Mouse (Mus musculus) embryo, embryonic 10 days (tissue): Measurements from ENCODE around the gene Panx1.

Experiments
- DNase-seq: peaks from one replicate; pipeline ENCODE4 v3.0.0-alpha.2; 2015; ENCODE audit warnings: low spot score

The Panx1 gene

GRCm38 (mm10) chr9:15045084-15045669, at the start of gene Panx1:
Gene Panx1, minus strand, starts transcription at chr9:15045478.
- peak; percentile 87 for DNase-seq

DNA sequence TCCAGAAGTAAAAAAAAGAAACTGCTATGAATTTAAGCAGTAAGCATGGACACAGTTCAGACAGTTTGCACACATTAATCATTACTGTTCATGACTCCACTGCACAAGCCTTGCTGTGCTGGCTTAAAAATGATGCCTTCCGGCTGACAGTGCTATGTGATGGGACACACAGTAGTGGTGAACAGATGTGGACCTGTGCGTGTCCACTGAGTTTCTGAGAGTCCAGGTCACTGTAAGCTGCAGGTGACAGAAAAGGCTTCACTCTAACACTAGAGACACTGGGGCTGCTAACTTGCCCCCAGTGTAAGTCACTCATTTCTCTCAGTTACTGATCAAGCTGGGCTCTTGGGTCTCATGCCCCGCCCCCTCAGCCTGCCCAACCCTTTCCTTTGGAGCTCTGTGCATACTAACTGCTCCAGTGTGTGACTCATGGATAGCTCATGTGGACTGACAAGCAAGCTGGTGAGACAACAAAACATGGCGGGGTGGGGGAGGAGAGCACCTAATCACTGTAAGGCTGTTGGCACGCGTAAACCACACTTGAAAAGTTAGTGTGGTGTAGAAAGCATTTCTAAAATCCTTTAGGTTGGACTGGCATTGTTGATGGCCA, 23.5 kb upstream of the Panx1 start:
- no peak for DNase-seq

GRCm38 (mm10) chr9:15067995-15068685, 22.9 kb upstream of the Panx1 start:
- no peak for DNase-seq

DNA sequence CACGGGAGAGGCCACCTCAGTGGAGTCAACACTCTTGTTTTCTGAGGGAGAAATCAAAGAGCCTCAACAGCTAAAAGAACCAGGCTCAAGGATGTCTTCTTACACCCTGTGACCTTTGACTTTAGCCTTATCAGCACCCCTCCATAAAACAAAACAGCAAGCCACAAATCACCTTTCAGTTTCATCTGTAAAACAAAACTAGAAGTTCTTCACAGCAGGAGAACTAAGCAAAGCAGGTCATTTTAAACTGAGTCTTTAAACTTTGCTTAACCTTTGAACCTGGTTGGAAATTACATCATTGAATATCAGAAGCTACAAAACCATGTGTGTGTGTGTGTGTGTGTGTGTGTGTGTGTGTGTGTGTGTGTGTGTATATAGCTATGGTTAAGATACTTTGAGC, 18.9 kb upstream of the Panx1 start:
- DNase-seq = no peak

DNA sequence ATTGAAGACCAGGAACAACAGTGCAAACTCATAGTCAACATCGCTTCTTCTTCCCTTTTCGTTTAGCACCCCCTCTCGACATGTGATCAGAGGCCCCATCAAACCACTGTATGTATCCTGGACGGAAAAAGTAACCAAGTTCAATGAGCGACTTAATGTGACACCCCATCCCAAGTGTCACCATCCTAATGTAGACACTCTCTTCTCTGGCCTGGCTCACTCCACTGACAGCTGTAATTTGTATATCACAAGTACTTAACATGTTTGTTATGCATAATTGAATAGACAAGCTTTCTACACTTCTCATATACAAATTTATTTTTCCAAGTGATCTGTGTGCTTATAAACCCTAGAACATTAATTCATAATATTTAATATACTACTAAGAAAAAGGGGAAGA, 15.6 kb upstream of the Panx1 start:
- DNase-seq = no peak

DNA sequence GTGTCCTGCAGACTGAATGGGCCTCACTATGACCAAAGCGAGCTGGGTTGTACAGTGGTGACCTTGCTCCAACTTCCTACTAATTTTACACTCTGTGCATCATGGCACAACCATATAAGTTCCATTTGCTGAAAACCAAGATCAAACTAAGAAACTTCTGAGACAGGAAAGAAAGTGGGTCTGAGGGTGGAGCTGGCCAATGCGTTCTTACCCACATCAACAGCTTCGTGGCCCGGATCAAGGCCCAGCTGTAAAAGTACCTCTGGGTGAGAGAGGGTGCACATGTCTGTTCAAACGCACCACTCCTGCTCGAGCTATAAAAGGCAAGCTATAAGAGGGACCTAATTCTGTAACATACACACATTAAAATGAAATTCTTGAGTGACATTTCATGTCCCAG, 14.7 kb upstream of the Panx1 start:
- no peak for DNase-seq

GRCm38 (mm10) chr9:15045740-15046139, 462 bp upstream of the Panx1 start:
- DNase-seq = peak; percentile 21

DNA sequence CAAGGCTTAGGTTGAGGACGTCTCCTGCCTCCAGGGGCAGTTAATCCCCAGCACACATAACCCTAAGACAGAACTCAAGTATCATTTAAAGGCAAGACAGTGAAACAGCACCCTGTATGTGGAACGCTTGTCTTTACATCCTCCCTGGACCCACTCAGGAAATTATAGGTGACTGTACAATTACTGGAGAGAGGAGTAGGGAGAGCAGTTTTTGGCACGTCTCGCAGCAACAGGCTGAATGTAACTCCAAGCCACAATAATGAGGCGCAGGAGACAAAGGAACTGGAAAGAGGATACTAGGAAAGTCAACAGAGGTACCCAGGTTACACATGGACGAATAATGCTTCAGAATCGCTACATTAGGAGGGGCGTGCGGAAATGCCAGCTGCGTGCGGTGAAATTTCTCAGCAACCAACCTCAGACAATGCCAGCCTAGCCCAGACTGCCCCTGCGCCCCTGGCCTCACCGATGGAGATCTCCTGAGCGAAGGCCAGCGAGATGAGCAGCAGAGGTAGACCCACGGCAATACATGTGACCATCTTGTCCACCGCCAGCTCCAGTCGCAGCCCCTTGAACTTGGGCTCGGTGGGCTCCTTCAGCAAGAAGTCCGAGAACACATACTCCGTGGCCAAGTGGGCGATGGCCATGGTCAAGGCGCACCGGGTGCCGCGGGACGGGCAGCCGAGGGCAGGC, 741 bp downstream of the Panx1 start:
- peak; percentile 58 for DNase-seq

DNA sequence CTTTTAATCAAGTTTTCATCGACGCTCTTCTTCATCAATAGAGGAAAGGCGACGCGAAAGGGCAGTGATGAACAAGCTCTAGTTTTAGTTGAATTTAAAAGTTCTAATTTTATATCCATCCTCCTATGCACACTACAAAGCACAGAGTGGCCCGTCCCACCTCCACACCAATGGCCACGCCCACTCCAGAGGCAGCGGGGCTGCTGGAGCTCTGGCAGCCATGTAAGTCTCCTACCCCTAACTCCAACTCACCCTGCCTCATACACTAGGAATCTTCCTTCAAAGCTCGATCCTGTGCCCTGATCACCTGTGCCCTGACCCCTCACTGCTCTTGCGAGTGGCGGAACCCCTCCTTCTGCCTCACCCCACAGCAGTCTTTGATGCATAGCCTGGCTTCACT, 3.7 kb downstream of the Panx1 start:
- no peak for DNase-seq

GRCm38 (mm10) chr9:15039848-15040247, 5.4 kb downstream of the Panx1 start:
- DNase-seq = no peak

DNA sequence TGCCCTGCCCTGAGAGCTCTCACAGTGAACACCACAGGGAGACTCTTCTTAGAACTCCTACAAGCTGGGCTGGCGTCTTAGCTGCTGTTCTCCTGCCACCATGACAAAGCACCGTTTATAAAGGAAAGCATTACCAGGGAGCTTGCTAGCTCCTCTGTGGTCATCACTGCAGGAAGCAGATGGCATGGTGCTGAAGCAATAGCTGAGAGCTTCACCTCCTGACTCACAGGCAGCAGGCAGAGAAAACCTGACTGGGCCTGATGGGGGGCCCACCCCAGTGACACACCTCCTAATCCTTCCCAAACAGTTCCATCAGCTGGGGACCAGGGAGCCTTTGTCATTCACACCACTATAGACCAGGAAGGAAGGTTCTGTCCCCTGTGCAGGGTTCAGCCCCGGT, 7.6 kb downstream of the Panx1 start:
- no peak for DNase-seq

GRCm38 (mm10) chr9:15037237-15037636, 8.0 kb downstream of the Panx1 start:
- DNase-seq = no peak

DNA sequence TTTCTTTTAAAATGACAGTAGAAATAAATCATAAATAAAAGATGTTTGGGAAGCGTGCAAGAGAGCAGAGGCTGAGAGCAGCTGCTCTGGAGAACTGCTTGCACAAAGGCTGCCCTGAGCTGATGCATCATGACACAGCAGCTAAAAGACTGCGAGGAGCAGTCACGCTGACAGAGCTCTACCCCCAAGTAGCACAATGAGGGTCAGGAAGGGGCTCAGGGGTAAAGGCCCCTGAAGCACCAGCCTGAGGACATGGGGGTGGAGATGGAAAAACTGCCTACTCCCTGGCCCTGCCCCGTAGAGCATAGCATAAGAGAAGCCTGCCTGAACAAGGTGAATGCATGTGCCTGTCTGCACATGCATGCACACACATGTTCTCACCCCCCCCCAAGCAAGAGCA, 8.5 kb downstream of the Panx1 start:
- no peak for DNase-seq

GRCm38 (mm10) chr9:15036405-15036804, 8.9 kb downstream of the Panx1 start:
- no peak for DNase-seq

DNA sequence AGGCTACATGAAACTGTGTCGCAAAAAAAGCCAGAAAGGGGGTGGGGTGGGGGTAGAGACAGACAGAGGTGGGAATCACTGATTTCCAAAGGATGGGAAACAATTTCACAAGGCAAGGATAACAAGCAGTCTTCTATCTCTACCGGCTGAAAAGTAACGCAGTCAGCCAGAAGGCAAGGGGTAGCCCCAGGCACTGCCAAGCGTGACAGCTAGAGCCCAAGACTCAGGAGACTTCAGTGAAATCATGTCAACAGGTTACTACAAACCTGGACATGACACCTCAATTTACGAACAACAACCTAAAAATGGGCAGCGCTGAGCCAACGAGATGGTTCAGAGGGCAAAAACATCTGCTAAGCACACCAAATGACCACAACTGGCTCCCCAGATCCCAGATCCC, 9.3 kb downstream of the Panx1 start:
- DNase-seq = no peak

GRCm38 (mm10) chr9:15034546-15035273, 10.6 kb downstream of the Panx1 start:
- no peak for DNase-seq

- no peak for DNase-seq
Measured at GRCm38 (mm10) chr9:15033568-15034160, 11.6 kb downstream of the Panx1 start.

GRCm38 (mm10) chr9:15032797-15033196, 12.5 kb downstream of the Panx1 start:
- no peak for DNase-seq

DNA sequence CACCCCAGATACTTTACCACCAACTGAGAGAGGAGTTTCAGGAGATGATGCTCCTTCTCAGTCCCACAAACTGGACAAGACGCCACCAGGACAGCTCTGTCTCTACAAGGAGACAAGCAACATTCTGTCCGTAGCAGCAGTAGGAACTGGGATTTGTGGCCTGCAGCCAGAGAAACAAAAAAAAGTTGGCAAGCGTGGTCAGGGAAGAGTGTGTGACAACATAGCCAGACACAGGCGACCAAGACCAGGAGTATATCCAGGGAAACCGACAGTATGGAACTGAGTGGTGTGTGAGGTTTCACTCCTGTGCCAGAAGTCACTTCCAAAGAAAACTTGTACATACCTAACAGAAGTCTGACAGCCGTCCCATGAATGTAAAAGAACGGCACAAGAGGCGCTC, 14.5 kb downstream of the Panx1 start:
- DNase-seq = no peak

GRCm38 (mm10) chr9:15029025-15029727, 16.1 kb downstream of the Panx1 start:
- peak; percentile 70 for DNase-seq

- no peak for DNase-seq
Measured at GRCm38 (mm10) chr9:15027725-15028124, 17.6 kb downstream of the Panx1 start.
